ENCODE assay signal across 8 mouse cellular contexts in the genomic region with DNA sequence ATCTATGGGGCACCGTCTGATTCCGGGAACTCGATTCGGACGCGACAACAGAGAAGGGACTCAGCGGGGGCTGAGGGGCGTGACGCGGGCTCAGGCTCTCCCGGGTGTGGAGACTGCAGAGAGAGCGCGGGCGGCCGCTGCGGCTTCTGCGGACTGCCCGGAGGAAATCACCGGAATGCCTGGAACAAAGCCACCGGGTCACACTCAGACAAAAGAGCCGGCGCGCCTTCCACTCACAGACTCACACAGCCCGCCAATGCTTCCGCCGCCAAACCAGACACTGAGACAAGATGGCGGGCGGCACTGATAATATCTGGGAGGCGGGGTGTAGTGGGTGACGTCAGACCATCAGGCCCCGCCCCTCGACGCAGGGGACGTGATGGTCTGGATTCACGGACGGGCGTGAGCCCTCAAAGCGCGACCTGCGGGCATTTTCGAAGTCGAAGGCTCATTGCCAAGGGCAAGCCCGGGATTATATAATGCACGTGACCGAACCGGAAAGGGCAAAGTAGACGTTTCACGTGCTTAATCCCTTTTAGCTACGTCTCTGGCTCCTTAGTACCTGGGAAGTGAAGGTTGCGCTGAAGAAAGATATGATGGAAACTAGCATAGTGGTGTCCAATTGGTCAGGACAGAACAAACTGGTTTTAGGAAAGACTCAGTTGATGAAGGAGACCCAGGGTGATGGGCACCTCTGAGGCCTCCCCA. TPM values are rescaled to one million over a fixed set of nuclear protein-coding genes. Genes with fewer than 3 reads are reported as not detected.
DNase-seq lines count a peak whose midpoint lies in the region; ATAC-seq lines count a peak whose summit lies in the region.

Gene Wsb1 (minus strand): TSS at position 281 of the 708 bp plus-strand sequence.

- peak within 1 kb of the TSS; percentile 92 for H3K4me2 ChIP-seq in heart, embryonic 13.5 days
- H3K4me2 ChIP-seq in liver, embryonic 12.5 days = peak within 1 kb of the TSS; percentile 97
- H3K4me2 ChIP-seq in stomach, embryonic 15.5 days = peak within 1 kb of the TSS; percentile 79

- H3K27me3 ChIP-seq in heart, embryonic 13.5 days (replicated peaks) = no peaks in the 10 kb centered on the region
- peaks cover 8% of the 10 kb centered on the region for H3K27me3 ChIP-seq in liver, embryonic 12.5 days (replicated peaks)
- H3K27me3 ChIP-seq in stomach, embryonic 15.5 days (replicated peaks) = no peaks in the 10 kb centered on the region

- DNase-seq in CD4-positive helper T cell, adult 2 months (ENCODE audit: low read depth, low spot score) = peak; percentile 93
- peak; percentile 78 for DNase-seq in brain, embryonic 18.5 days (ENCODE audit: low read depth, low spot score)
- DNase-seq in kidney, postnatal 10 days = peak; percentile 96
- DNase-seq in natural killer cell, adult 2 months (ENCODE audit: low spot score in 2 of 2) = peak; percentile 94

- H3K9ac ChIP-seq in heart, embryonic 13.5 days = peak within 1 kb of the TSS; percentile 97
- peak within 1 kb of the TSS; percentile 93 for H3K9ac ChIP-seq in liver, embryonic 12.5 days
- peak within 1 kb of the TSS; percentile 91 for H3K9ac ChIP-seq in stomach, embryonic 15.5 days

- peaks cover 38% of the 10 kb centered on the region for H3K4me1 ChIP-seq in heart, embryonic 13.5 days
- H3K4me1 ChIP-seq in liver, embryonic 12.5 days = peaks cover 46% of the 10 kb centered on the region
- H3K4me1 ChIP-seq in stomach, embryonic 15.5 days = peaks cover 4% of the 10 kb centered on the region; the same call in 1 of the 2 replicates

- peak within 1 kb of the TSS; percentile 98 for H3K27ac ChIP-seq in heart, embryonic 13.5 days (replicated peaks)
- peak within 1 kb of the TSS; percentile 89 for H3K27ac ChIP-seq in liver, embryonic 12.5 days
- peak within 1 kb of the TSS; percentile 96 for H3K27ac ChIP-seq in stomach, embryonic 15.5 days

- ATAC-seq in erythroid progenitor cell, adult 5-6 weeks (replicated peaks; ENCODE audit: low FRiP score, poor library complexity, severe bottlenecking) = peak; percentile 93
- ATAC-seq in heart, embryonic 13.5 days (ENCODE audit: extremely low read depth, insufficient number of reproducible peaks, low FRiP score, low TSS enrichment) = peak; percentile 89
- peak; percentile 86 for ATAC-seq in liver, embryonic 12.5 days
- peak; percentile 94 for ATAC-seq in stomach, embryonic 15.5 days (ENCODE audit: insufficient read depth, low FRiP score, low read depth)

- H3K36me3 ChIP-seq in heart, embryonic 13.5 days = peaks cover 21% of the 10 kb centered on the region
- peaks cover 22% of the 10 kb centered on the region for H3K36me3 ChIP-seq in liver, embryonic 12.5 days
- H3K36me3 ChIP-seq in stomach, embryonic 15.5 days = peaks cover 12% of the 10 kb centered on the region; the same call in 1 of the 2 replicates

- H3K9me3 ChIP-seq in heart, embryonic 13.5 days = no peaks in the 10 kb centered on the region
- no peaks in the 10 kb centered on the region for H3K9me3 ChIP-seq in liver, embryonic 12.5 days (replicated peaks)
- H3K9me3 ChIP-seq in stomach, embryonic 15.5 days = no peaks in the 10 kb centered on the region

- H3K4me3 ChIP-seq in heart, embryonic 13.5 days = peak within 1 kb of the TSS; percentile 89
- H3K4me3 ChIP-seq in liver, embryonic 12.5 days = peak within 1 kb of the TSS; percentile 94
- peak within 1 kb of the TSS; percentile 96 for H3K4me3 ChIP-seq in stomach, embryonic 15.5 days (replicated peaks)

- 2% methylated on average over 50 of the region's 50 CpGs for WGBS in heart, embryonic 13.5 days
- 2% methylated on average over 50 of the region's 50 CpGs for WGBS in liver, embryonic 12.5 days (ENCODE audit: insufficient replicate concordance)
- WGBS in stomach, embryonic 15.5 days = 2% methylated on average over 50 of the region's 50 CpGs

RNA-seq across cellular contexts. Expression of gene Wsb1, which starts in this region (rescaled TPM):
- total RNA-seq in erythroid progenitor cell, adult 5-6 weeks (2015; ENCODE audit: low replicate concordance) = 60.4 and 62.7 TPM in 2 replicates
- total RNA-seq in erythroid progenitor cell, adult 5-6 weeks (2017; ENCODE audit: low replicate concordance) = 29.4 and 45.1 TPM in 2 replicates
- 145 and 149 TPM in 2 replicates for polyA plus RNA-seq in heart, embryonic 13.5 days (2015; fragmentation: Nextera tagmentation; extraction: Ambion mirVana)
- 56.4 and 61.6 TPM in 2 replicates for polyA plus RNA-seq in liver, embryonic 12.5 days (2016; fragmentation: Nextera tagmentation; extraction: Ambion mirVana)
- polyA plus RNA-seq in stomach, embryonic 15.5 days (2015; fragmentation: Nextera tagmentation; extraction: Ambion mirVana) = 186 and 196 TPM in 2 replicates

Comparison
In these comparisons a context has a peak if more than half of its experiments do, and no peak if none do; other contexts are left out.
1. Peak in every context shown above with its lines: DNase-seq, ATAC-seq, H3K4me3 ChIP-seq and H3K27ac ChIP-seq.